Mouse (Mus musculus) layer of hippocampus, adult 2 months (tissue): ENCODE measurements at regions not wholly inside any gene's neighbourhood (a gene's known extent, or its start where the extent isn't known, plus 50 kb on each side); places are given as distances from the start of the nearest gene placed in this dataset.

Source experiments
- DNase-seq, 2 experiments: peaks; one replicate each; pipeline ENCODE4 v3.0.0; 2022; ENCODE audit warnings: low spot score in 2 of 2
- H3K27ac ChIP-seq: fragments of 200-600 bp; 2 replicates; pipeline ENCODE4 v1.8.1; 2022
- H3K4me3 ChIP-seq: fragments of 200-600 bp; 2 replicates; pipeline ENCODE4 v1.8.1; 2022; ENCODE audit warnings: mild to moderate bottlenecking
- CTCF ChIP-seq: fragments of 200-600 bp; conservative IDR thresholded peaks from 2 replicates; pipeline ENCODE4 v1.8.1; 2022; ENCODE audit warnings: antibody characterized with exemption, mild to moderate bottlenecking, moderate library complexity

DNA sequence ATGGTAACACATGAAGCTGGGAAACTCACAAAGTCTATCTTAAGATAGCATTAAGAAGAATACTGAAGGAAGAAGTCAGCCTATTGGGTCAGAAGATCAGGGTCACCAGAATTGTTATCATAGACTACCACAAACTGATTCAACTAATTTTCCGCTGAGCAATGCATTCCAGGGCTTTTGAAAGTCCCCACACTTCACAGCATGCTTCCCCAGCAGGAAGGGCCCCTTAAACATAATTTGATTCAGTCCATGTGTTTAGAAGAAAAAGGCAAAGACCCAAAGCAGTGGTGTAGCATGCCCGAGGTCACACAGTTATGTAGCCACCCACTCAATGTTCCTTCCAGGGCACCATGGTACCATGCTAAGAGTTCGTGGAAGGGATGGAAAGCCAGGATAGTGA lies 315.3 kb downstream of the Sorl1 start:
- DNase-seq: no peak
- Histone ChIP-seq H3K27ac (no peak overlapping the region), H3K4me3 (no peak overlapping the region)
- TF ChIP-seq CTCF: no peak

DNA sequence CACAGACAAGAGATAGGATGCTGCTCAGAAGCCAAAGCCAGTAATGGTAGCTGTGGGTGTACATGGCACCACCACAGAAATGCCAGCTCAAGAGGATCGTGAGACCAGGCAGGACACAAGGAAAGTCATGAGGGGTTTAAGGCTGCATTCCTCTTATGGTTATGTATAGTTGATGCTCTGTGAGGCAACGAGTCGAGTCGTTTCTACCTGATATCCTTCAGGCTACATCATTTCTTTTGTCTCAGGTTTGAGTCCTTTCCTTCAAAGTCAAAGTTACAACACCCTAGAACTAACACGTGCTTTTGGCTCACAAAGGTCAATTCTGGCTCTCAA lies 317.8 kb downstream of the Sorl1 start:
- no peak for DNase-seq
- TF ChIP-seq CTCF: no peak
- Histone ChIP-seq H3K27ac (no peak overlapping the region), H3K4me3 (no peak overlapping the region)

DNA sequence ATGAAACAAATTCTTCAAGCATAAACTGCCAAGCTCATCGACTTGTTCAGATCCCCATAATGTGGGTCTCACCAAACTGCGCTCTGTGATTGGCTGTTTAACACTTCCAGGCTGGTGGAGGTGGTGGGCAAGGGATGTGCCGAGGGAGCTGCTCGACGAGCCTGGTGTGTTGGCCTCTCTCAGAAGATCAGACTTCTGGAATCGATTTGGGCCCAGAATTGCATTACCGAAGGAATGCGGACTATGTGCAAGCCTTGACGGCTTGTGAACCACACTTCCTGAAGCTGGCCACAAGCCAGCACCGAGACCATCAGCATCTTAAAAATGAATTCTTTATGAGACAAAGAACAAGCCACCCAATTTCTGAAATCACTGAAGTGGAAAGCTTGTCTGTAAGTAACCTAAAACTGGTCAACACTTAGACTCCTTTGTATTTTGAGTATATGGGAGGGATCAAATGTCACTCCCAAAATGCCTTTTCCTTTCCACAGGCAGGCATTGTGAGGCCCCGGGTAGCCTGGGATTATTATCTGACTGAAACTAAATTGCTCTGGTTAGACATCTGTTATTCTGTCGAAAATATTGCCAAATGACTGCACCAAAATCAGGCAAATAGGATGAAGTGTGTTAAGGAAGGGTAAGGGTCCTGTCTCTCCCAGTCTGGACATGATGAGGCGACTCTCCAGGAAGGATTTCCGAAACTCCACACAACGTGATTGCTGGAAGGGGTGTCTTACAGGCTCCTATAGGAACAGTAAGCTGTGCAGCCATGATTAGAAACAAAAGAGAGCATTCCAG lies 318.4 kb downstream of the Sorl1 start:
- H3K4me3 ChIP-seq: no peak overlapping the region
- 0 out of 2 replicates have a peak overlapping the region, but pooled peaks have one; percentile 14 for H3K27ac ChIP-seq
- DNase-seq: no peak
- no peak for TF ChIP-seq CTCF

DNA sequence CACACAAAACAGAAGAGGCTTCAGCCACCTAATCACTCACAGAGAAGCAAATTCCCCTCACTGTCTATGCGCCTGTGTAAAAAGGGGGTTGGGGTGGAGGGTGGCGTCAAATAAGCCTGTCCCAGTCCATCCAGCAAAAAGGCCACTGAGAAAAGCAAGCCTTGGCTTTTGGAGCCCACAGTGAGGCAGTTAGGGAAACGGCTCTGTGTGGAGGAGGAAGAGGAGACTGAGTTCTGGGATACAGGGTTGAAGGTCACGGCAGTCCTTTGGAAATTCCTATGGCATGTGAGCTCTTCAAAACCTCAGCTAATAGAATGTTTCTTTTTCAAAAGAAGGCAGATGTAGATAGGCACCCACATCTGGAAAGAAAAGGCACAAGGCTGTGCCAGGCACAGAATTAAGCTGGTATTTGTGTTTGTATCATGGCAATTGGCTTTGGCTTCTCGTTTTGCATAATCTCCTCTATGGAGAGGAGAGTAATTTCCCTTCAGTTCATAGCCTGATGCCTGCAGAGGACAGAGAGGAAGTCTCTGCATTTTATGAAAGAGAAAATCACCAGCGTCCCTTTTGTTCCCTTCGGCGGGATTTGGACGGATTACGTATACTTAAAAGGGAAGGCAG lies 319.3 kb downstream of the Sorl1 start:
- Histone ChIP-seq H3K4me3 (no peak overlapping the region), H3K27ac (peak overlapping the region; percentile 57)
- TF ChIP-seq CTCF: no peak
- no peak for DNase-seq

DNA sequence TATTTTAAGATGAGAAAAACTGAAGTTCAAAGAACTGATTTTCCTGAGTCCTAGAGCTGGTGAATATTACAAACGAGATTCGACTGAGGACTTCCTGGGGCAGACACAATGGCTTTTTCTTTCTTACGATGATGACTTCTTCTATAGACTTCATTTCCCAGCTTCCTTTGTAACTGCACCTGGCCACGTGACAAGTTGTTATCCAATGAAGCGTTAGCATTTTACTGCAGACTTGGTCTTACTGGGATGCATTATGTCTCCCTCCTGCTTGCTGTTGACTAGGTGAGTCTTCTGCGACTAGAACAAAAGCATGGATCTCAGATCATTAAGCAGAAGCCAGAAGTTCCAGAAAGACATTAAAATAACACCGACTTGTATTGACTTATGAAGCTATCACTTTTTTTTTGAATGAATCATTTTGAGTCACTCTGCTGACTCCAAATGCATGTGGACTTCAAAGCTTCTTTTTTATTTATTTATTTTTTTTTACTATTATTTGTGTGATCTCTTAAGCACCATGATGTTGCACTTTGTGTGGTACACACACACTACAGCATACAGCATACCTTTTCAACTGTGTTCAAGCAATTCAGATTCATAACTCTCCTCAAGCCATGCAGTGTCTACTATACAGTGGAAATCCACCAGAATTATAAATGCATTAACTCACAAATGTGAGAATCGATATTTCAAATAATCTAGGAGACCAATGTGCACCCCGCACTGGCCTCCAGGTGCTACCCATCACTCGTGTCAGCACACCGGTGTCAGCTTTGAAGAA lies 320.2 kb downstream of the Sorl1 start:
- H3K4me3 ChIP-seq: no peak overlapping the region
- DNase-seq: no peak
- H3K27ac ChIP-seq: peak overlapping the region; percentile 57; the same call in 1 of the 2 replicates
- TF ChIP-seq CTCF: no peak

DNA sequence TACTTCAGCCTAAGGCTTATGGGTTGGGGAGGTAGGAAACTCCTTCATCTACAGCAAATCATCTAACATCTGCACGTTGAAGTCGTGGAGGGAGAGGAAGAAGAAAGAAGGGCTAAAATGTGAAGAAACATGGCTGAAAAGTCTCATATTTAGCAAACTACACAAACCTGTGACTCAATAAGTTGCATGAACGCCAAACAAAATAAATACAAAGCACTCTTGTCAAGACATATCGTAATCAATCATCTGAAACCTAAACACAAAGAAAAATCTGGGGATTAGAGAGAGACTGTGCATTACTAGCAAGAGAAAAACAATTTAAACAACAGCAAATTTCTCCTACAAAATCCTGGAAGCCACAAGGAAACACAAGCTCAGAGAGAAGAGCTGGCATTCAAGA lies 322.7 kb downstream of the Sorl1 start:
- no peak overlapping the region for H3K4me3 ChIP-seq
- no peak for TF ChIP-seq CTCF
- H3K27ac ChIP-seq: no peak overlapping the region
- no peak for DNase-seq

DNA sequence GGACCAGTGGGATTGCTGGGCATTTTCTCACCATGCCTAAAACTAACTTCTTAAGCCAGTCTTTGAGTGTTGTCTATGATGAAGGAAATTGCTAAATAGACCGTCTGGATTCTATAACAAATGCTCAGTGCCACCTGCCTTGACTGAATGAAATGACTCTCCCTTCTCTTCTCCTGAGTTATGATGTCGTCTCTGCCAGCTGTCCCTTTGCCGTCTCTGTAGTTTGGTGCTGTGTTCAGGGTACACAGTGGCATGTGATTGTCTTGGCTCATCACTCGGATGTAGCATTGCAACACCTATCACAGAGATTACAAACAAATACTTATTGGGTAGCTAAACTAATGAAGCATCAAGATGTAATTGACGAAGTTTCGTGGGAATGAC lies 331.3 kb downstream of the Sorl1 start:
- Histone ChIP-seq H3K27ac (no peak overlapping the region), H3K4me3 (no peak overlapping the region)
- no peak for TF ChIP-seq CTCF
- no peak for DNase-seq

DNA sequence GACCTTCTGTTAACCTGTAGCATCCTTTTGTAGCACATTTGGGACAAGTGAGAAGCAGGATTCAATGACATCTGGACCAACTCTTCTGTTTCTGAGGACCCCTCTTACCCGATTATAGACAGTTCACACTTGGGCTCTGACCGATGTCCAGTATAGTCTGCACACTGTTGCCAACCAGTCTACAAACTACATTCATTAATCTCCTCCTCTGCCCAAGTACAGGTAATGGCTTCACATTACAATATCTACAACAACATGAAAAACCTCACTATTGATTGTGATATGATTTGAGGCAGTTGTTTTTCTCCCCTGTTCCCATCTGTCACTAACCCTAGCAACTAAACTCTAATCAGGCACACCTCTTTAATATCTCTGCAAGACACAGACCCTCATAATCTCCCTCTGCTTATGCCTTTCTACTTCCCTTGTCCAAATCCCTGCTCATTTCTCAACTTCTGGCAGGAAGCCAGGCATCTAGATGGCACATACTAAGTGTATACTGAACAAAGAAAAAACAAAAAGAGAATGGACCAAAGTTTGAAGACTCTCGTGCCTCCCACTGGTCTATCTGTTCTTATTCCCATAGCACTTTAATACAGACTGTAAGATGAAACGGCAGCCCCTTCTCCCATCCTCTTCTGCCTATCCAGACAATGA lies 331.8 kb downstream of the Sorl1 start:
- Histone ChIP-seq H3K27ac (peak overlapping the region; percentile 81), H3K4me3 (no peak overlapping the region)
- DNase-seq: no peak
- no peak for TF ChIP-seq CTCF

DNA sequence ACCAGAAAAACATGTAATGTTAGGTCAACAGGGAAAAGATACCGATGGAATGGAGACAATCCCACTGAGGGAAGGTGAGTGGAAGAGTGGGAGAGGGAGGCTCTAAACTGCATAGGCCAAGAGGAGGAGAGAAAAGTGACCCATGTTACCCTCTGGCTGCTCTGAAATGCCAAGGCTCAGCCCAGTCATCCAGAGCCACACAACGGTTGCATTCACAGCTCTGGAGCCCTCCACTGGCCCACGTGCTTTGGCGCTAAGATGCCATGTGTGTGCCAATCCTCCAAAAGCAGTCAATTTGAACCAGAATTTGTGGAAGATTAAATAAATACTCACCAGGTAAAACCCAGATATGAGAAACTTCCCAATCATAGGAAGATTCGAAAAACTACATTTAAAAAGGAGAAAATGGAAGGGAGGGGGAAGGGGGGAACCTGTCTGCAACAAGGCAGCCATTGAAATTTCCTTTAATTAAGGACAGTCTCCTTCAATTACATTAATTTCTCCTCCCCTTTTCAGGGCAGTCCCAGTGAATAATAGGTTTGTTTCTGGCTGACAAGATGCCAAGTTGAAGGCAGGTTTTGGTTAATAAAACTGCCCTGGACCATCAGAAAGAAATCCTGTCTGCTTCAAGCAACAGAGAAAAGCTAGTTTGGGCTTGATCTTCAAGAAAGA lies 332.5 kb downstream of the Sorl1 start:
- H3K27ac ChIP-seq: peak overlapping the region; percentile 81
- TF ChIP-seq CTCF: no peak

DNA sequence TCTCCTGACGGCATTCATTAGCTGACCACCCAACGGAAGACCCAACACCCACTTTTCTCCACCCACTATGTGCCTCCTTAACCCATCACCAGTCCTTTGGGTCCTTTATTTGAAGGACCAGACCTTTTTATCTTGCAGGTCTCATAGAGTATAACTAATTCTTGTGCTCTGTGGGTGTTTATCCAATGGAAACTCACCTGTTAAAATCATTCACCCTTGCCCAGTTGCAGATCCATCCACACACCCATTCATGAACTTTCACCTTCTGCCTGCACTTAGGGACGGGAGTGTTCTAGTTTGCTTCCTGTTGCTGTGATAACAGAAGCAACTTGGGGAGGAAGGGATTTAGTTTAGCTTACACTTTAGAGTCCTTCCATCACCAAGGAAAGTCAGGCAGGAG lies 339.0 kb downstream of the Sorl1 start:
- no peak for TF ChIP-seq CTCF
- no peak for DNase-seq
- Histone ChIP-seq H3K27ac (no peak overlapping the region), H3K4me3 (no peak overlapping the region)

More for the DNA sequence above, 332.5 kb downstream of the Sorl1 start:
- peak; percentile 54 to 70 for DNase-seq
- H3K4me3 ChIP-seq: no peak overlapping the region

DNA sequence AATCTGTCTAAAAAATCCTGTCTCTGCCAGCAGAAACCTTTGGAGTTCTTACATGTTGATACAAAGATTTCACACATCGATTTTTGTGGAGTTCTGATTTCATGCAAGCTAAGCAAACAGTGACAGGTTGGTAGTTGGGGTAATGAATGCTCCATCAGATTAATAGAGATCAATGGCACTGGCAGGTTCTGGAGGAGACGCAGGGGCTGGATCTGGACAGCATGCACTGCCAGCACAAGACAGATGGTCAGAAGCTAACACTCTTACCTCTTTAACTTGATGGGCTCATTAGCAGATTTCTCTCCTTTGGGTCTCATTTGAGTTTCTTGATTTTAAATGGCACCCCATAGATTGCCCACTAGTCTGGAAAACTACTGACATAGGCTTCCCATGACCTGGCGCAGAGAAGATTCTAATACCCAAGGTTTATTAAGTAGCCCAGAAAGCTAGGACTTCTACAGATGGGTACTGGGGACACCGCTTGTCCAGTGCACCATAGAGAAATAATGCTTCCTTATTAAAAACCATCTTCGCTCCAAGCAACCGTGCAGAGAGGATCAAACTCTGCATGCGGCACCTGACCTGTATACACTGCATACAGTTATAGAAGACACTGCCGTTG lies 351.7 kb downstream of the Sorl1 start:
- Histone ChIP-seq H3K27ac (no peak overlapping the region), H3K4me3 (no peak overlapping the region)
- no peak for TF ChIP-seq CTCF
- no peak for DNase-seq

DNA sequence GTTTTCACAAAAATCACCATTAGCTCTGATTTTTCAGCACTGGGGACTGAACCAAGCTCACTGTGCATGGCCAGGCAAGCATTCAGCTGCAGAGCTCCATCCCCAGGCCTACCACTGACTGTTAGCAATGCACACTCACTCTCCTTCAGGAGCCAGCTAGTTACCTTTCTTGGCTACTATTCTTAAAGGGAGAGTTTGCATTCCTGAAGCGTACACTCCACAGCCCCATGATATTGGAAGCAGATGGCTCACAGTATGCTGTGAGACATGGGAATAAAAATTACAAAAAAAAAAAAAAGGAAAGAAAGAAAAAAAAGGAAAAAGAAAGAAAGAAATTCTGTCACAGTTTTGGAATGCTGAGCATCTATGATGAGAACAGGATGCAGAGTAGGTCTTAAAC lies 352.8 kb downstream of the Sorl1 start:
- no peak for DNase-seq
- Histone ChIP-seq H3K4me3 (no peak overlapping the region), H3K27ac (no peak overlapping the region)
- no peak for TF ChIP-seq CTCF
